Mouse (Mus musculus): ENCODE results near the gene Kif24.
A peak's percentile ranks its signal among the peaks of the same experiment; 100 is the strongest.

Kif24 gene

GRCm38 (mm10) chr4:41398353-41398752 lies 66.3 kb downstream of the Kif24 start:
- no peak for DNase-seq

GRCm38 (mm10) chr4:41394651-41395050 lies 70.0 kb downstream of the Kif24 start:
- DNase-seq: no peak

- DNase-seq: no peak
Observed at GRCm38 (mm10) chr4:41391015-41391414, 73.7 kb downstream of the Kif24 start.

- DNase-seq: peak; percentile 85
Observed at GRCm38 (mm10) chr4:41390122-41390521, 74.6 kb downstream of the Kif24 start.

GRCm38 (mm10) chr4:41389240-41389639 lies 75.4 kb downstream of the Kif24 start:
- no peak for DNase-seq

GRCm38 (mm10) chr4:41388616-41389015 lies 76.1 kb downstream of the Kif24 start:
- no peak for DNase-seq

GRCm38 (mm10) chr4:41387755-41388469 lies 76.8 kb downstream of the Kif24 start:
- DNase-seq: peak; percentile 86

- DNase-seq: peak; percentile 52
Observed at GRCm38 (mm10) chr4:41386412-41386975, 78.2 kb downstream of the Kif24 start.

- DNase-seq: no peak
Observed at GRCm38 (mm10) chr4:41381213-41381950, 83.3 kb downstream of the Kif24 start.

- DNase-seq: no peak
Observed at GRCm38 (mm10) chr4:41377567-41377966, 87.1 kb downstream of the Kif24 start.

GRCm38 (mm10) chr4:41369702-41370437 lies 94.8 kb downstream of the Kif24 start:
- DNase-seq: no peak

- peak; percentile 35 for DNase-seq
Observed at GRCm38 (mm10) chr4:41368198-41368597, 96.5 kb downstream of the Kif24 start.

- DNase-seq: no peak
Observed at GRCm38 (mm10) chr4:41361059-41361458, 103.6 kb downstream of the Kif24 start.

- DNase-seq: no peak
Observed at GRCm38 (mm10) chr4:41359358-41359757, 105.3 kb downstream of the Kif24 start.

GRCm38 (mm10) chr4:41358669-41359068 lies 106.0 kb downstream of the Kif24 start:
- DNase-seq: no peak

GRCm38 (mm10) chr4:41357154-41357553 lies 107.5 kb downstream of the Kif24 start:
- DNase-seq: no peak

GRCm38 (mm10) chr4:41353265-41353664 lies 111.4 kb downstream of the Kif24 start:
- DNase-seq: peak; percentile 35

GRCm38 (mm10) chr4:41352758-41353157 lies 111.9 kb downstream of the Kif24 start:
- DNase-seq: peak; percentile 53

- DNase-seq: no peak
Observed at GRCm38 (mm10) chr4:41349199-41349591, 115.5 kb downstream of the Kif24 start.

GRCm38 (mm10) chr4:41348584-41349198 lies 116.0 kb downstream of the Kif24 start, which contains the start of gene Ubap1:
Gene Ubap1 (plus strand): TSS chr4:41348996.
- peak; percentile 97 for DNase-seq

- no peak for DNase-seq
Observed at GRCm38 (mm10) chr4:41347839-41348238, 116.8 kb downstream of the Kif24 start.

GRCm38 (mm10) chr4:41346011-41346410 lies 118.7 kb downstream of the Kif24 start:
- no peak for DNase-seq

All from liver (tissue).